Mouse (Mus musculus) kidney, embryonic 14.5 days (tissue): ENCODE results near the gene Hoxa11. TPM values are rescaled to one million over a fixed set of nuclear protein-coding genes. Genes with fewer than 3 reads are reported as not detected.

Experiments
- ATAC-seq: fragments of 200-750 bp; cut with Nextera tagmentation; 2 replicates; pipeline ENCODE4 v1.8.0; 2017; ENCODE audit warnings: moderate number of reproducible peaks, mild to moderate bottlenecking, moderate TSS enrichment, moderate library complexity; ENCODE audit not compliant: low FRiP score, low TSS enrichment
- H3K27ac ChIP-seq: fragments of 300-500 bp; sonication (generic); 2 replicates; pipeline ENCODE4 v1.5.1; 2014; ENCODE audit warnings: low read depth, mild to moderate bottlenecking, low read length, moderate library complexity, mixed read lengths
- H3K27me3 ChIP-seq: fragments of 300-500 bp; sonication (generic); 2 replicates; pipeline ENCODE4 v1.6.1; 2014; ENCODE audit warnings: mild to moderate bottlenecking, low read length; ENCODE audit not compliant: control insufficient read depth, insufficient read depth
- H3K36me3 ChIP-seq: fragments of 300-500 bp; sonication (generic); 2 replicates; pipeline ENCODE4 v1.6.1; 2014; ENCODE audit warnings: low read length, mixed read lengths; ENCODE audit not compliant: control insufficient read depth, insufficient read depth
- H3K4me1 ChIP-seq: fragments of 300-500 bp; sonication (generic); 2 replicates; pipeline ENCODE4 v1.6.1; 2014; ENCODE audit warnings: low read length, mixed read lengths; ENCODE audit not compliant: control insufficient read depth, insufficient read depth
- H3K4me2 ChIP-seq: fragments of 300-500 bp; sonication (generic); replicated peaks from 2 replicates; pipeline ENCODE4 v1.6.1; 2014; ENCODE audit warnings: low read depth, mild to moderate bottlenecking, low read length
- H3K4me3 ChIP-seq: fragments of 300-500 bp; sonication (generic); 2 replicates; pipeline ENCODE4 v1.5.1; 2014; ENCODE audit warnings: mild to moderate bottlenecking, low read length
- H3K9ac ChIP-seq: fragments of 300-500 bp; sonication (generic); 2 replicates; pipeline ENCODE4 v1.6.1; 2014; ENCODE audit warnings: low read depth, mild to moderate bottlenecking, low read length, moderate library complexity
- H3K9me3 ChIP-seq: fragments of 300-500 bp; sonication (generic); 2 replicates; pipeline ENCODE4 v1.6.1; 2016; ENCODE audit warnings: low read length; ENCODE audit not compliant: control insufficient read depth
- WGBS: fragments of 180-500 bp; shearing (Covaris S2); extraction: QIAGEN DNeasy Blood & Tissue Kit; methylation state at CpG from one replicate; pipeline ENCODE4 v1.1.7; 2014; 5-methylcytosine and 5-hydroxymethylcytosine counted together
- polyA plus RNA-seq: library from polyadenylated mRNA; unstranded; fragments of >200 nt; fragmentation: Nextera tagmentation; extraction: Ambion mirVana; gene quantifications from 2 replicates; pipeline ENCODE4 v1.2.1, GENCODE M21; 2014

Hoxa11 gene
- polyA plus RNA-seq, 1 experiment from 2014 or later: 35.6 TPM

- H3K4me1 ChIP-seq: peaks cover 38% of the 10 kb centered on the region
- WGBS: 6% methylated on average over 32 of the region's 32 CpGs
- peak overlapping the region; percentile 64 for H3K4me3 ChIP-seq
- ATAC-seq: no peak
- peaks cover 10% of the 10 kb centered on the region; the same call in 1 of the 2 replicates for H3K36me3 ChIP-seq
- peak overlapping the region; percentile 87 for H3K9ac ChIP-seq
- no peaks in the 10 kb centered on the region for H3K9me3 ChIP-seq
- H3K27ac ChIP-seq: peak overlapping the region; percentile 98
- peak overlapping the region; percentile 97 for H3K4me2 ChIP-seq
- H3K27me3 ChIP-seq: 0 out of 2 replicates have a peak, but pooled peaks cover 7% of the 10 kb centered on the region
Measured at GRCm38 (mm10) chr6:52220003-52220864, 25.4 kb downstream of the Hoxa11 start.

GRCm38 (mm10) chr6:52219234-52219942, 26.2 kb downstream of the Hoxa11 start:
- Histone ChIP-seq H3K36me3 (peaks cover 9% of the 10 kb centered on the region; the same call in 1 of the 2 replicates), H3K4me2 (peak overlapping the region; percentile 97), H3K4me3 (peak overlapping the region; percentile 64), H3K27ac (peak overlapping the region; percentile 98; the same call in 1 of the 2 replicates), H3K27me3 (0 out of 2 replicates have a peak, but pooled peaks cover 7% of the 10 kb centered on the region), H3K9me3 (no peaks in the 10 kb centered on the region), H3K9ac (peak overlapping the region; percentile 87), H3K4me1 (peaks cover 46% of the 10 kb centered on the region)
- ATAC-seq: no peak
- WGBS: 24% methylated on average over 9 of the region's 9 CpGs

- H3K4me3 ChIP-seq: peak overlapping the region; percentile 64
- peak overlapping the region; percentile 98 for H3K27ac ChIP-seq
- WGBS: 10% methylated on average over 14 of the region's 14 CpGs
- H3K4me2 ChIP-seq: peak overlapping the region; percentile 97
- peaks cover 50% of the 10 kb centered on the region for H3K4me1 ChIP-seq
- H3K36me3 ChIP-seq: peaks cover 3% of the 10 kb centered on the region; the same call in 1 of the 2 replicates
- H3K27me3 ChIP-seq: 0 out of 2 replicates have a peak, but pooled peaks cover 7% of the 10 kb centered on the region
- no peaks in the 10 kb centered on the region for H3K9me3 ChIP-seq
- peak overlapping the region; percentile 87 for H3K9ac ChIP-seq
- ATAC-seq: 0 out of 2 replicates have a peak, but pooled peaks have one; percentile 4
Measured at GRCm38 (mm10) chr6:52218643-52219215, 26.9 kb downstream of the Hoxa11 start.

GRCm38 (mm10) chr6:52217895-52218642, 27.5 kb downstream of the Hoxa11 start:
- 8% methylated on average over 23 of the region's 23 CpGs for WGBS
- no peak for ATAC-seq
- no peaks in the 10 kb centered on the region for H3K9me3 ChIP-seq
- 0 out of 2 replicates have a peak, but pooled peaks cover 7% of the 10 kb centered on the region for H3K27me3 ChIP-seq
- H3K4me2 ChIP-seq: peak overlapping the region; percentile 97
- H3K9ac ChIP-seq: peak overlapping the region; percentile 87
- H3K4me1 ChIP-seq: peaks cover 50% of the 10 kb centered on the region
- peak overlapping the region; percentile 64 for H3K4me3 ChIP-seq
- H3K27ac ChIP-seq: peak overlapping the region; percentile 98
- H3K36me3 ChIP-seq: peaks cover 2% of the 10 kb centered on the region; the same call in 1 of the 2 replicates

GRCm38 (mm10) chr6:52217459-52217768, 28.2 kb downstream of the Hoxa11 start:
- Histone ChIP-seq H3K4me3 (peak overlapping the region; percentile 64), H3K36me3 (no peaks in the 10 kb centered on the region; the same call in 1 of the 2 replicates), H3K4me2 (peak overlapping the region; percentile 97), H3K9me3 (no peaks in the 10 kb centered on the region), H3K4me1 (peaks cover 50% of the 10 kb centered on the region), H3K27ac (peak overlapping the region; percentile 98), H3K27me3 (0 out of 2 replicates have a peak, but pooled peaks cover 7% of the 10 kb centered on the region), H3K9ac (peak overlapping the region; percentile 95)
- ATAC-seq: peak; percentile 79
- under 1% methylated on average over 25 of the region's 25 CpGs for WGBS

GRCm38 (mm10) chr6:52216691-52217458, 28.7 kb downstream of the Hoxa11 start:
- H3K4me1 ChIP-seq: peaks cover 46% of the 10 kb centered on the region
- H3K9ac ChIP-seq: peak overlapping the region; percentile 95
- peak overlapping the region; percentile 98 for H3K27ac ChIP-seq
- H3K27me3 ChIP-seq: 0 out of 2 replicates have a peak, but pooled peaks cover 3% of the 10 kb centered on the region
- ATAC-seq: no peak
- no peaks in the 10 kb centered on the region; the same call in 1 of the 2 replicates for H3K36me3 ChIP-seq
- H3K9me3 ChIP-seq: no peaks in the 10 kb centered on the region
- H3K4me3 ChIP-seq: peak overlapping the region; percentile 64
- under 1% methylated on average over 60 of the region's 60 CpGs for WGBS
- peak overlapping the region; percentile 97 for H3K4me2 ChIP-seq

GRCm38 (mm10) chr6:52215771-52216535, 29.7 kb downstream of the Hoxa11 start:
- Histone ChIP-seq H3K36me3 (no peaks in the 10 kb centered on the region; the same call in 1 of the 2 replicates), H3K9me3 (no peaks in the 10 kb centered on the region), H3K9ac (peak overlapping the region; percentile 95), H3K4me1 (peaks cover 46% of the 10 kb centered on the region), H3K4me3 (peak overlapping the region; percentile 64), H3K27me3 (peaks cover 3% of the 10 kb centered on the region; the same call in 1 of the 2 replicates), H3K4me2 (peak overlapping the region; percentile 97), H3K27ac (peak overlapping the region; percentile 98)
- WGBS: under 1% methylated on average over 30 of the region's 30 CpGs
- no peak for ATAC-seq
